Mouse (Mus musculus) small intestine, adult 2 months (tissue): ENCODE results near the gene Cd164.

Experiments
- CTCF ChIP-seq: fragments of 200-500 bp; IDR thresholded peaks from 2 replicates; pipeline ENCODE4 v1.5.1; 2012; ENCODE audit warnings: low read depth, mild to moderate bottlenecking, control low read depth, inconsistent platforms, low read length, moderate library complexity, mixed read lengths; ENCODE audit not compliant: insufficient replicate concordance, insufficient read length; ENCODE audit errors: extremely low read depth
- POLR2A ChIP-seq: fragments of 200-500 bp; IDR thresholded peaks from 2 replicates; pipeline ENCODE4 v1.6.1; 2012; ENCODE audit warnings: low read depth, mild to moderate bottlenecking, control low read depth, inconsistent platforms, low read length, moderate library complexity

- no peak for TF ChIP-seq POLR2A
- TF ChIP-seq CTCF = no peak
Observed at GRCm38 (mm10) chr10:41573190-41573589, 54.0 kb downstream of the Cd164 start.
